Mouse (Mus musculus) thymus, adult 2 months (tissue): ENCODE data around the gene Gm44502.

ENCODE experiments used
- CTCF ChIP-seq: fragments of 200-500 bp; IDR thresholded peaks from 2 replicates; pipeline ENCODE4 v1.5.1; 2012; ENCODE audit warnings: mild to moderate bottlenecking, control low read depth, low read length, moderate library complexity, borderline replicate concordance; ENCODE audit not compliant: control insufficient read depth, poor library complexity, insufficient read depth; ENCODE audit errors: extremely low read depth
- POLR2A ChIP-seq: fragments of 200-500 bp; IDR thresholded peaks from 2 replicates; pipeline ENCODE4 v1.6.1; 2012; ENCODE audit warnings: mild to moderate bottlenecking, low read length, control low read depth, moderate library complexity; ENCODE audit not compliant: control insufficient read depth, poor library complexity, insufficient read depth; ENCODE audit errors: extremely low read depth

DNA sequence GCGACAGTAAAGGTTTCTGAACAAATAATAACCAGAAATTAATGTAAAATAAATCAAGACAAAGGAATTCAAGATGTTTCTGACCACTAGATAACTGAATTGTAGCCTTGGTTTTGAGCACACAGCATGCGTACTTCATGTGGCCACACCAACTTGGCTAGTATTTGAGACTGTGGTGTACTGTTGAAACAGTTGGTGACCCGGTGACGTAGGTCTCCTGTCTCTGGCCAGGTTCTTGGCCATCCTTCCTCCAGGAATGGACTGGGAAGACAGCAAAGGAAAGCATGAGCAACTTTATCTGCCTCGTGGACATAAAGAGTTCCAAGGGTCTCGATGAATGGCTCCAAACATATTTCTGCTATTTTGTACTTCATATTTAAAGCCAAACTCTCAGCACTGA lies 2.3 kb upstream of the Gm44502 start:
- TF ChIP-seq CTCF: no peak
- no peak for TF ChIP-seq POLR2A
